Mouse (Mus musculus) frontal cortex, adult (tissue): ENCODE measurements around the gene Slc24a4.

Experiments used
- ATAC-seq: cut with Nextera tagmentation; 2 replicates; pipeline ENCODE4 v1.9.2; 2017; ENCODE audit warnings: mild to moderate bottlenecking, moderate library complexity, mixed read lengths; ENCODE audit not compliant: low TSS enrichment

The Slc24a4 gene

DNA sequence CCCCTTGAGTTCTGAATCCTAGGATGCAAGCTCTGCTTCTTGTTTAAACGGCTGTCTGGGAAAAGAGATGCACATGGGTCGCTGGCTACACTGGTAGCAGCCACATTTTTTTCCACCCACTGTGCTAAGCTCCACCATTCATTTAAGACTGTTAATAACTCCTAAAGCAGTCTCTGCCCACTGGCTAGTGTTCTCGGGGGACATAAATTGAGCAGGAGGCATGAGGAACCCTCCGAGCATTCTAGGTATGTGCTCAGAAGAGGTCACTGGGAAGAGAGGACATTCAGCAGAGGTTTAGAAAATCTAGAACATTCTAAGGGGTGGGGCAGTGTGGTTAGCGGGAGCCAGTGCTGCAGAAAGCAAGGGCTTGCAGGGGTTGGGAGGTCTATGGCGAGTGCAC, 156.8 kb downstream of the Slc24a4 start:
- no peak for ATAC-seq

DNA sequence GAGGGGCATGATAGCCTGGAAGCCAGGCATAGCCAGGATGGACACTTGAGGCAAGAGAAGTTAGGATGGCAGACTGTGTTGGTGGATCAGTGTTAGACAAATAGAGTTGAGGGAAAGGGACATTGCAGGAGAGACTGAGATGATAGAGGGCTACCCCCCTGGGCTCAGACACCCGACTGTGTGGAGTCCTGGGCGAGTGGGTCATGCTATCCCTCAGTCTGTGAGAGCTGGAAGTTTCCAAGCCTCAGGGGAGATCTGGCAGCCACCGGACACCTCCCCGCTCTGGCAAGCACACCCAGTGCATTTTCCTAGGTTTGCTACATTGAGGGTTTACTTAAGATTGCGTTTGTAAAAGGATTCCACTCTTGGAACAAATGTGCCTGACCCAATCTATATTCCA, 157.2 kb downstream of the Slc24a4 start:
- no peak for ATAC-seq

DNA sequence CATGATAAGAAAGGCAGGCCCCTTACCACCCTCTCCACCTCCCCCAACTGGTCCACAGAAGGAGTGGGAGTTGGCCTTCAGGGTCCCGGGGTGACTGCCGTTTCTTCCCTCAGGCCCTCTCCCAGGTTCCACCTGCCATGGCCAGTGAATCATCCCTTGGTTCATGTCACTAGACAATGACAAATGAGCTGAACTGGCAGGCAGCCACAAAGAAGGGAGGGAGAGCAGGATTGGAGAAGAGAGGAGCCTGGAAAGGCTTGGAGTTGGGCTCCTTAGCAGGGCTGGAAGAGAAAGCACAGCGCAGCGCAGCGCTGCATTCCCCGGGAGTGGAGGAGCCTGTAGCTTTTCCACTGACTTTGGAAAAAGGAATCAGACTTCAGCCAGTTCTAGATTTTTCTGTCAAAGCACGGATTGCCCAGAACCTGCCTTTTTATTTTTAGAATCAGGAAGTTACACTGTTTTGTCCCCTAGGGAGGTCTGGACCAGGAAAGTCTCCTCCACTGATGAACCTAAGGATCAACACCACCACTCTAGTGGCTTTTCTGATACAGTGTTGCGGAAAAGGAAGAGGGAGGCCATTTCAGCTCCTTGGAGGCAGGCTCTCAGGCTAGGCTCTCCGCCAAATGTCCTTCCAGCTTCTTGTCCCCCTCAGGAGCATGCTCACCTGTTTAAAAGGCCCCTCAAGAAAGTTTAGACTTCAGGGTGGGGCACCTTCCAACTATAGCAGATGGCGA, 158.3 kb downstream of the Slc24a4 start:
- peak; percentile 63 for ATAC-seq

DNA sequence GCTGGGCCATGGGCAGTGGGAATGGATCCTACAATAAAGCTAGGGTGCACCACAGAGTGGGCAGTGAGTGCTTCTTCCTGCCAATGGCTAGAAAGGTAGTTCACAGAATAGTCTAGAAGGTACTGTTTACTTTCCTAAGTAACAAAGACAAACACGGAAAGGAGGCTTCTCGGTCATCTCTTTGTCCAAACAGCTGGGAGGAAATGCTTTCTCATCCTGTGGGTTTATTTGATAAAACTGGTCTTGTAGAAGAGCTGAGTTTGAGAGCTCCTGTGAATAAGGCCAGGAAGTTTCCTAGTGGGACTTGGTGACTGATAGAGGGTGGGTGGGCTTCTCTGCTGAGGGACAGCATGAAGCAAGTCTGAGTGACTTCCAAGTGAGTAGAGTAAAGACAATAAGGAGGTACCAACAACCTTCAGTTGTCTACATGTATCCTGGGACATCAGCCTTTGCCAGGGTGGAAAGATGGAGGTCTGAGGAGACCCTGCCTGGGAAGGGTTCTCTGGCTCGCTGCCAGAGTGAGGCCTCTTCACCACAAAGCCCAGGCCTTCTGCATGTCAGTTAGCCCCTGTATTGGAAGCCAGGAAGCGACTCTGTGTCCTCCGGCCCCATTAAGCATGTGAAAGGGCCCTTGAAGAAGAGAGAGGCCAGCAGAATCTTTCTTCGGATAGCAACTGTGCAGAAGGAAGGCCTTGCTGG, 159.5 kb downstream of the Slc24a4 start:
- ATAC-seq: no peak

DNA sequence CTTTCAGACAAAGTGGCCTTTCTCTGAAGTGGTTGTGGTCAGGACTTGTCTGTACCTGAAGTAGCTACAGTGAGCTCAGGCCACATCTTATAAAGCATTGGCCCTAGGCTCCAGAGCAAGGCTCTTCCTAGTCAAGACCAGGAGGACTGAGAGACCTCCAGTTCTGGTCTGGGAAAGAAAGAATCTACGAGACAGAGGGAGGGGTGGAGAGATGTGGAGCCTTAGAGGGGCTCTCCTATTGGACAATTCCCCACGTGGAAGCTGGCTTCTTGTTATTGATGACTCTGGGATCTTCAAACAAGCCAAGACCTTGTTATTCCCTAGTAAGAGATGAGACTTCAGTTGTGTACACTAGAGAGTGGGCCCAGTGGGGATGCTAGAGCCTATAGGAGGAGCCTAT, 160.3 kb downstream of the Slc24a4 start:
- no peak for ATAC-seq

DNA sequence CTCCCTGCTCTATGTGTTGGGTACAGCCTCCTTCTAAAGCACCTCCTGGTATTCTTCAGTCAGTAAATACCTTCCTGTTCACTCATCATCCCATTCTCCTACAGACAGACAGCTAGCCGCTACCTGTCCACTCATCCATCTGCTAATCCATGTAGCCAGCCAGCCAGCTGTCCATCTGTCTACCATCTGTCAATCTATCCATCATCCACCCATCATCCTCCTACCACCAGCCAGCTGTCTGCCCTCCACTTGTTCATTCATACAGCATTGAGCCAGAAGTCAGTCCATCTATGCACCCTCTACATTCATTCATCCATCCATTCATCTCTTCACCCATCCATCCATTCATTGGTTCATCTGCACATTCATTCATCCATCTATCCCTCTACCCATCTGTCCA, 161.0 kb downstream of the Slc24a4 start:
- no peak for ATAC-seq

DNA sequence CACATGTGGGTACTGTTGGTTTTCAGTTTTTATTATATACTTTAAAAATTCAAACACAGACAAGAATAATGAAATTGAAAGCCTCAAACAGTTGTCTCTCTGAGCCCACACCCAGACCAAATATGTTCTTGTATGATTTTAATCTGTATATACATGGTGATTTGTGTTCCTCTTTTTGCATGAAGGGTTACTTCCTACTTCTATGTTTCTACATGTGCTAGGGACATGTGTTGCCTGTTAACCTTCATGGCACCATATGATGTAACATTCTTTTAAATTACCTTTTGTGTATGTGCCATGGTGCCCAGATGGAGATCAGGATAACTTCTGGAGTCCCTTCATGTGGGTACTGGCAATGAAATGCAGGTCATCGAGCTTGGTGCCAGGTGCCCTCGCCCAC, 162.1 kb downstream of the Slc24a4 start:
- ATAC-seq: no peak

DNA sequence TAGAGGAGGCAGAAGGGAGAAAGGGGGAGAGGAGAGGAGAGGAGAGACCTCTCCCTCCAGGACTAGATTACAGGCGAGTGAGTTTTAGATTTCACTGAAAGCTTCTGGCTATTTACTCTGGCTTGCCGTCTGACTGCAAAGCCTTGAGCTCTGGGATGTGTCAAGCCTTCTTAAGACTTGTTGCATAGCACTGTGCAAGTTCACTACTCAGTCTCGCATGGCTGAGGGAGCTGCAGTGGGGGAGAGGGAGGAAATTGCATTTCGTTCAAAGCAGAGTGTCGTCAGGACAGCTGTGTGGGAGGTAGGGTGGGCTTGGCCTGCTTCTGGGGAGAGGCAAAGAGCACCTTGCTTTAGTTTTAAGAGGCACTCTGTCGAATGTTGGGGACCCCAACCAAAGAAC, 163.2 kb downstream of the Slc24a4 start:
- no peak for ATAC-seq

DNA sequence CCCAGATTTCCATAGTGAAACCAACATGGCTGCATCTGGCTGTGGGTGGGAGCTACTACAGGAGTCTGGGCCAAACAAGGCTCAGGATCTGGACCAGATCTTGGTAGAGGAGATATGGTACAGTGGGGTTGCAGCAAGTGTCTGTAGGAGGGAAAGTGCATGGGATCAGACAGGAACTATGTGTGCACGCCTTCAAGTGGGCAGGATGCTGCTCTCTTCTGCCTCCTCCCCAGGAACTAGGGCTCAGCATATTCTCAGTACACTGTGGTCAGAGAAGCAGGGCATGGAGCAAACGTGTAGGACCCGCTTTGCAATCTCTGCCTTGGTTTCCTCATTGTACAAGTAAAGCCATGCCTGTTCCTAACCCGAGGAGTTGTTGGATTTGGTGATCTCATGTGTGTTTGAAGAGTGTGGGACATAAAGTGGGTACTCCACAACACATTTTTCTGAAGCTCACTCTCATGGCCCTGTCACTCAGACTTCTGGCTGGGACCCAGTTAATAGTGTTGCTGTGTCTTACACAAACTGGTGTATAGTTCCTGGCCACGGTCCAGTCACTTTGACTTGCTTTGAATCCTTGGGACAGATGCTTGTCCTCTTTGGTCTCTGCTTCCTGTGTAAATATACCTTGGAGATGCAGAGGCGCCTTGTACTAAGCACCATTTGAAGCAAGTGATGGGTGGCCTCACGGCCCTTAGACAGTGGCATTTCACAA, 164.1 kb downstream of the Slc24a4 start:
- ATAC-seq: no peak

DNA sequence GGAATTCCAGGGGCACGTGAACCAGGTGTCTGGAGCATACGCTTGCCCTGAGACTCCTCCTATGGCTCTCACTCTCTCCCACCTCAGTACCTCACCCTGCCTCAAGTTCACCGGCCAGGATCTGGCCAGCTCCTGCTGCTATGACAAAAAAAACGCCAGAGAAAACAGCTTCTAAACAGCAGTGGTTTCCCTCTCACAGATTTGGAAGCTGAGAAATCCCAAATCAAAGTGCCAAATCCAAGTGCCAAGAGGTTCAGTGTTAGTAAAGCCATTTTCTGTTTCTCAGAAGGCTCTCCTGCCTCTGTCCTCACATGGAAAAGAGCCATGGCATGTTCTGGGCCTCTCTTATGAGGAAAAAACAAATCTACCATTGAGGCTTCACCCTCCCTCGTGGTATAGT, 166.1 kb downstream of the Slc24a4 start:
- ATAC-seq: no peak

DNA sequence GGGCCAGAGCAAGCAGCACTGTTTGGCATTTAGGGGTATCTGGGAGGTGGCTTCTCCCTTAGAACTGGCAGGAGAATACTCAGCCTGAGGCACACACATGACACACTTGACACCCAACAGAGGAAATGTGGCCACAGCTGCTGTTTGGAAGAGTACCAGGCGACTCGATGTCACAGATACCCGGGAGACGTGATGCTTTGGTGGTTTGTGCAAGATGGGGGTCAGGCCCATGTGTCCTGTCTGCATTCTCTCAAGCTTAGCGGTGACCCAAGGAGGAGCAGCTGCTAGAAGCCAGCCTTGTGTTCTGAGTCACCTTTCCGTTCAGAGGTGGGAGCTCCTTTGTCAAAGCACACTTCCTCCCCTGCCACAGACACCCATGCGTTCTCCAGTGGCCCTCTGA, 166.7 kb downstream of the Slc24a4 start:
- ATAC-seq: no peak

DNA sequence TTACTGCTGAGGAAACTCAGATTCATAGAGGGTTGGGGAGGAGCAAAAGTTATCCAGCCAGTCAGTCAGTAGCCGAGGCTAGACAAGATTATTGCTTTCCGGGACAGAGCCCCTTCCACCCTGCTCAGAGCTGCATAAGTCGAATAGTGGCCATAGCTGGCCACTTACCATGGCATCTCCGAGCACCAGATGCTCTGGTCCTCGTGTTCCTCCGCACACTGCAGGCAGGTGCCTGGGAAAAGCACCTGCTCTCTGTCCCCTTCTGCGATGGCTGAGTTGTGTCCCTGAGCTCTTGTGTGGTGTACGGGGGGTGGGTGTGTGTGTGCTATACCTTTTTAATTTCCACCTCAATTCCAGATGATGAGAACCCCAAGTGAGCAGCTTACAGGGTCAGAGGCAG, 167.1 kb downstream of the Slc24a4 start:
- ATAC-seq: no peak

DNA sequence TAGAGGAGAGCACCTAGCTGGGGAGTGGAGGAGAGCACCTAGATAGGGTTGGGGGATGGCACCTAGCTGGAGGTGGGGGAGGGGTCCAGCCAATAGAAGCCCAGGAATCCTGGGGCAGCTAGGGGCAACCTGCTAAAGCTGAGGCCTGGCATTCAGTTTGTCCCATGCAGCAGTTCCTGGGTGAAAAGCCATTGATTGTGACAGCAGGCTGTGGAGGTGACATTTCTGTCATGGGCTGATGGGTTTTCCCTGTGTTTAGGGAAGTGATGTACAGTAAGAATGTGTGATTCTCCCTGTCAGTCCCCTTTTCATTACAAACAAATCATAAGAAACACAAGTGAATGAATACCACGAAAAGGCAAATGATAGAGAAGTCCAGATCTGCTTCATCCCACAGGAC, 167.8 kb downstream of the Slc24a4 start:
- ATAC-seq: no peak

DNA sequence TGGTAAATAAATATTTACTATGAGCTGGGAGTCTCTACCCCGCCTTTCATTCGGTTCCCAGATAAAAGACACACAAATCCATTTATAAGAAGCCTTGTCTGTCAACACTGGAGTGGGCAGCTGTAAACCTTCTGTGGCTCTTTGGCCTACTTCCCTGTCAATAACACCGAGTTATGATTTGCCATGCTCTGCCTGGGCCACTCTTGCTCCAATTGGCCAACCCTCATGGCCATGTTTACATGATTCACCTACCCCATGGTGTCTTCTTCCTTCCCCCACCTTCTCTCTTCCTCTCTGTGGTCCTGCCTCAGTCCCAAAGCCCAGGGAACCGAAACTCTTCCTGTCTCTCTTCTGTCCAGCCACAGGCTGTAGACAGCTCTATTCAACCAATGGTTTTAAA, 168.4 kb downstream of the Slc24a4 start:
- no peak for ATAC-seq

DNA sequence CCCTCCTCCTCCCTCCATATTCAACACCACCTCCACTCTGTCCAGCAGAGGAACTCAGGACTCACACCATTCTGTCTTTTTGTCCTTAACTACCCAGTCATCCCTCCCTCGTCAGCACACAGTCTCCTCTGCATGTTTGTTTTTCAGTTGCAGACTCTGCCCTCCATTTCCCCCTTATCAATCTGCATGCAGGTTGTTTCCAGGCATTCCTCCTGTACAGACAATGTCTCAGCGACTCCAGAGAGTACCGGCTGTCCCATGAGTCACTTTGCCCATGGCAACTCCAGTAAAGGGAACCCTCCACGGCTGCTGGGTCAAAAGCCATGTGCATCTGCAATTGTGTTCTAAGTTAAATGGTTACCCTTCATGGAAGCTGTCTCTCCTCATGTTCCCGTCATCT, 170.7 kb downstream of the Slc24a4 start:
- ATAC-seq: no peak

DNA sequence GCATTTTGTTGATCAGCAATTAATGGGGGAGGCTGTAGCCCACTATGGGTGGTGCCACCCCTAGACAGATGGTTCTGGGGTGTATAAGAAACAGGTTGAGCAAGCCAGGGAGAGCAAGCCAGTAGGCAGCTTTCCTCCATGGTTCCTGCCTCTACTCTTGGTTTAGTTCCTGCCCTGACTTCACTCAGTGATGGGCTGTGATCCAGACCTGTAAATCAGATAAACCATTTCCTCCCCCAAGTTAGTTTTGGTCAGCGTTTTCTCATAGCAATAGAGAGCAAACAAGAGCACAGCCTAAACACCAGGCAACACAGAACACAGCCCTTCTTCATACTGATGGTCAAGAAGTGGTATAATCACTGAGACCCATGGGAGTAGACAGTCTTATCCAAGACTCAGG, 173.1 kb downstream of the Slc24a4 start:
- ATAC-seq: no peak

DNA sequence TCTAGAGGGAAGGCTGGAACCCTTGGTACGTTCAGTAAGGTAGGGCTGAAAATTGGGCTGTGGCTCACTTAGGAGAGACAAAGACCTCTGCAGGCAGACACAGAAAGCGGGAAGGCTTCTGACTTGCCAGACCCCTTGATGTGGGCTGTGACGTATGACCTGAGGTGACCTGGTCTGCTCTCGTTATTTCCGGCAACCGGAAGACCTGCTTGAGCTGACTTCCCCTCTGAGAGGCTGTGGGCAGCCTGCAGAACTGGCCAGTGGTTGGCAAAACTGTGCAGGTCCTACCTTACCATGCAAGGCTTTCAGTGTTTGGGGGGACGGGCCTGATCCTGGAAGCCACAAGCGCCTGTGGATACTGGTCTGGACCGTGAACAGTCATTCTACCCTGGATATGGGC, 173.8 kb downstream of the Slc24a4 start:
- no peak for ATAC-seq

DNA sequence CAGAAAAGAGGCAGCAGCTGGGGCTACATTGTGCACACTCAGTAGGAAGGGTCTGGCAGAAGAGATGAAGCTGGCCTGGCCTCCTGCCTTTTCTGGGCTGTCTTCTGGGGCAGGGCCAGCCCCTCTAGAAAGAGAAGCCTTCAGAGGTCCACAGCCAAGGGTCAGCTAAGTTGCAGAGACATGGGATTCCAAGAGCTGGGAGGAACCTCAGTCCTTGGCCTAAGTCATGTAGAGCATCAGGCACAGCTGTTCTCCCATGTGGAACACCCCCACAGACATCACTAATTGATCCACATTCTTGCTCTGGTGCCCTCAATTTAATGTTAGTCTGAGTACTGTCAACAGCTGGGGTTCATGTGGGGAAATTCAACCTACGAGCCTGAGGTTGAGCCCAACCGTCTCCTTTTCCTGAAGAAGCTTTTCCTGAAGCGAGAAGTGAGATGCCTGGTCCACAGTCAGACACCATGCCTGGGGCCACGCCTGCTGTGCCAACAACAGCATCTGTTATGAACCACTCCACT, 174.4 kb downstream of the Slc24a4 start:
- no peak for ATAC-seq

DNA sequence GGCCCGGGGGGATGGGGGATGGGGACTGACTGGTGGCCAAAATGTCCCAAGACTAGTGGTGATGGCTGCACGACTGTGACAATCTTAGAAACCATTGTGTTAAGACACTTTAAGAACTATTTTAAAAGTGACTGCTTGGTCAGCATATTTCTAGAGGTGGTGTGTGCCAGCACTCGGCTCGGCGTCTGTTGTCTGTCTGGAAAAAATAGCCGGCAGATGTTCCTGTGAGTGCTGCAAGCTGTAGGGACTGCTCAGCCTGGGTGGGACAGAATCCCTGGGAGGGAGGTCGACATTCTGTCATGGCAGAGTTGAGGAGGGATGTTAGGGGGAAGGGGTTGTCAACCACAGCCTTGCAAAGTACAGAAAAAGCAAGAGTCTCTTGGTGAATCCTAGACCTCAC, 175.3 kb downstream of the Slc24a4 start:
- ATAC-seq: peak; percentile 55; the same call in 1 of the 2 replicates

DNA sequence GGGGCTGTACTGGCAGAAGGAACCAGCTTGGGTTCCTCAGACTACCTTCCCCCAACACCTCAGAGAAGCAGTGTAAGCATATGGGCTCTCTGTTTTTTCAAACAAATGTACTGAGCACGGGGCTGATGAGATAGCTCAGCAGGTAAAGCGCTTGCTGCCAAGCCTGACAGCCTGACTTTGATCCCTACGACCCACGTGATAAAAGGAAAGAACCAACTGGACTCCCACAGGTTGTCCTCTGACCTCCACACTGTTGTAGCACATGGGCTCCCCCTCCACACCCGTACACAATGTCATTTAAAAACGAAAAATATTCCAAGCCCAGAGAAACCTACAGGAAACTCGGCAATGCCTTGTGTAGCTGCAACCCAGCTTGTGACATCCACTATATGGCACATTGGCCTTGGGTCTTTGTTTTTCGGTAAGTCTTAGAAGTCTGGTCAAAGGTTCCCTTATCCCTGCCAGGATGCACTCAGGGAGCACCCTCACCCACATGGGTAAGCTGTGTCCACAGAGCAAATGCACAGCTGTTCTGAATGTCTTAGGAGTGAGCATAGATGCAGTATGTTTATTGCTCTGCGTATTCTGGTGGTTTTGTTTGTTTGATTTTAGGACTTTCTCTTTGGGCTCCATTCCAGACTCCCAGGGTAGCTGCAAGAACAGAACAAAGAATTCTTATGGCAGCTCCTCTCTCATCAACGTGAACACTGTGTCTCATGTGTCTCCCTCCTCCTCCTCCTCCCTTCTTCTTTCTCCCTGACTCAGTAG, 176.7 kb downstream of the Slc24a4 start:
- ATAC-seq: no peak

DNA sequence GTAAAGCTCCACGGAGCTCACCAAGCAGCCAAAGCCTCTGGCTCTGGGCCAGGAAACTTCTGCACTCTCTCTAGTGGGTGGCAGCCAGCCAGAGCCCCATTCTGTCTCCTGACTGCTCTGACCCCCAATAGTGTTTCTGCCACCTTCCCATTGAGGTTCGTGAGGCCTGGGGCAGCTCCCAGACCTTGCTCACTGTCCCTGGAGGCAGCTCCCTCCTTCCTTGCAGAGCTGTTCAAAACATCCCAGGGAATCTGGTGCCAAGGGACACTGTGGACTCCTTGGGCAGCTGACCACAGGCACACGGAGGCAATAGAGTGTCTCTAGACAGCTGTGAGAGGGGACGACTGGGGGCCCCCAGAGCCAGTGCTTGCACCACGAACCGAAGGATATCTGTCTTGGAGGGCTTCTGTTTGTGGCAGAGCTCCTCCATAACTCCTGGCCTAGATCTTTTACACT, 179.5 kb downstream of the Slc24a4 start:
- ATAC-seq: no peak

DNA sequence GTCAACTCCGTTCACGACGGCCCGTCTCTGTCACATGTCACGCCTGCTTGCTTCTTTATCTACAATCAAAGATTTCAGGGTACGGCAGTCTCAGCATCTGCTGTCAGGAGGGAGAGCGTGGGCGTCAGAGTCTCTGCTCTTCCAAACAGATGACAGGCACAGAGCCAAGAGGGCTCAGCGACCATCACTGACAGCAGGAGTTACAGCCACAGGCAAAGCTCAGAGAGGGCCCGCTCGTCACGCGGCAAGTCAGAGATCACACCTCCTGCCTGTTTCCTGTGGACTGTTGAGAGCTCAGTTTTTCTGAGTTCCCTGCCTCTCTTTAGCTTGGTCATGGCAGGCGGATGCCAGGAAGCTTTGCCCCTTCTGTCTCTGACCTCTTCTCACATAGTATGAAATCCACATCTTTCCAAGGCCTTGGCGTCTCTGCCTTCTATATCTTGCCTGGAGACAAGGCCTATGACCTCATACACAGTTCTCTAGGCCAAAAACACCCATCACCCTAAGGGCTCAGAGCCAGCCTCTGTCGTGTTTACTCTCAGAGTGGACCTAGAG, 180.0 kb downstream of the Slc24a4 start:
- peak; percentile 45 for ATAC-seq
